ENCODE assay signal across 16 mouse cellular contexts in the genomic region with DNA sequence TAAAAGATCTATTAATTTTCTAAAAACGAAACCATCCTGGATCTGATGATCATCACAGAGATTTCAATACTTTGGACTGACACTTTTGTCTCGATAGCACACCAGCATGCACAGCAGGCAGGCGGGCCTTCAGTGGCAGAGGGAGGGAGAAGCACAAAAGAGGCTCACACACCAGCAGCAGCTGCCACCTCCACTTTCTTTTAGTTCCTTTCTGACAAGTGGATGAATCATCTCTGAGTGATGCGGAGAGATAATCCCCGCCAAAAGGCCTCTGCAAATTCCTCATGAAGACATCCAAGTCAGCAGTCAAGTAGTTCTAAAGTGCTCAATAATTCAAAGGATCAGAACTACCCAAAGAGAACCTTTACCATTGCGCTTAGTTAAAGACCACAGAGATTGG. TPM values are rescaled to one million over a fixed set of nuclear protein-coding genes. Genes with fewer than 3 reads are reported as not detected.
A peak's percentile ranks its signal among the peaks of the same experiment; 100 is the strongest.
DNase-seq lines count a peak whose midpoint lies in the region; ATAC-seq and TF ChIP-seq lines count a peak whose summit lies in the region.
"Had no signal": no experiment of that assay in that cellular context is flagged by ENCODE, and none has a peak within 500 bp of the region (broad histone marks: within the 10 kb centered on the region; RNA-seq: fewer than 3 reads in every experiment).

No protein-coding gene starts in this region.

- in situ Hi-C loops in Patski (cut with MboI; ENCODE audit: low pct_unique_long_range_greater_than_20kb), result no loop called here

- H3K36me3 ChIP-seq in midbrain, embryonic 10.5 days, result peaks cover 50% of the 10 kb centered on the region
- peaks cover 25% of the 10 kb centered on the region for H3K36me3 ChIP-seq in midbrain, postnatal 0 days (ENCODE audit: insufficient read depth, low read length)
- H3K36me3 ChIP-seq in hindbrain, embryonic 12.5 days, result peaks cover 30% of the 10 kb centered on the region
- H3K36me3 ChIP-seq in neural tube, embryonic 13.5 days, result peaks cover 24% of the 10 kb centered on the region

- POLR2A ChIA-PET in Patski (lab: Charles Lee), result no interaction called here

- no peak for DNase-seq in midbrain, embryonic 10.5 days (ENCODE audit: low spot score)
- DNase-seq in midbrain, postnatal 0 days (ENCODE audit: low spot score), result no peak
- no peak for DNase-seq in Patski (ENCODE audit: low read depth, low spot score)
- DNase-seq in adrenal gland, postnatal 4 days (ENCODE audit: low spot score in 2 of 2), result no peak
- no peak for DNase-seq in gastrocnemius, adult 18-20 months (ENCODE audit: low spot score)
- DNase-seq: cerebellum, postnatal 10 days; gastrocnemius, postnatal 14 days had no signal

- H3K4me1 ChIP-seq in midbrain, embryonic 10.5 days, result peaks cover 78% of the 10 kb centered on the region
- peaks cover 12% of the 10 kb centered on the region for H3K4me1 ChIP-seq in midbrain, postnatal 0 days (ENCODE audit: insufficient read depth, low read length)
- peaks cover 62% of the 10 kb centered on the region for H3K4me1 ChIP-seq in hindbrain, embryonic 12.5 days
- H3K4me1 ChIP-seq in neural tube, embryonic 13.5 days (replicated peaks), result peaks cover 85% of the 10 kb centered on the region

- H3K4me3 ChIP-seq in midbrain, embryonic 10.5 days, result no peak overlapping the region
- no peak overlapping the region for H3K4me3 ChIP-seq in midbrain, postnatal 0 days (ENCODE audit: low read depth, low read length)
- H3K4me3 ChIP-seq in hindbrain, embryonic 12.5 days, result no peak overlapping the region
- H3K4me3 ChIP-seq in neural tube, embryonic 13.5 days, result no peak overlapping the region
- H3K4me3 ChIP-seq: embryonic facial prominence, embryonic 13.5 days; heart, embryonic 15.5 days; limb, embryonic 13.5 days; lung, embryonic 15.5 days had no signal

- H3K27ac ChIP-seq in midbrain, embryonic 10.5 days (replicated peaks), result peak overlapping the region; percentile 70
- no peak overlapping the region for H3K27ac ChIP-seq in midbrain, postnatal 0 days (ENCODE audit: low read depth, low read length)
- H3K27ac ChIP-seq in hindbrain, embryonic 12.5 days, result peak overlapping the region; percentile 67
- peak overlapping the region; percentile 82 for H3K27ac ChIP-seq in neural tube, embryonic 13.5 days (replicated peaks)
- H3K27ac ChIP-seq: embryonic facial prominence, embryonic 13.5 days; heart, embryonic 15.5 days; lung, embryonic 15.5 days; stomach, postnatal 0 days had no signal

- 60% methylated on average over 6 of the region's 6 CpGs for WGBS in midbrain, embryonic 10.5 days
- WGBS in midbrain, postnatal 0 days, result 29% methylated on average over 6 of the region's 6 CpGs
- WGBS in hindbrain, embryonic 12.5 days, result 40% methylated on average over 6 of the region's 6 CpGs
- WGBS in neural tube, embryonic 13.5 days, result 43% methylated on average over 6 of the region's 6 CpGs

- no peak overlapping the region; the same call in 1 of the 2 replicates for H3K9ac ChIP-seq in midbrain, postnatal 0 days (replicated peaks; ENCODE audit: low read length, poor library complexity, severe bottlenecking)
- H3K9ac ChIP-seq in hindbrain, embryonic 12.5 days, result no peak overlapping the region
- peak overlapping the region; percentile 14; the same call in 1 of the 2 replicates for H3K9ac ChIP-seq in neural tube, embryonic 13.5 days
- H3K9ac ChIP-seq: embryonic facial prominence, embryonic 13.5 days; heart, embryonic 15.5 days; limb, embryonic 13.5 days; lung, embryonic 15.5 days had no signal

- no peak for ATAC-seq in midbrain, postnatal 0 days (ENCODE audit: low FRiP score)
- peak; percentile 80 for ATAC-seq in Patski
- no peak for ATAC-seq in hindbrain, embryonic 12.5 days (ENCODE audit: low FRiP score)
- ATAC-seq in neural tube, embryonic 13.5 days (ENCODE audit: low read depth), result no peak
- ATAC-seq in megakaryocyte-erythroid progenitor cell, adult 5-6 weeks (replicated peaks; ENCODE audit: low FRiP score, low TSS enrichment, poor library complexity, severe bottlenecking), result no peak
- ATAC-seq: intestine, embryonic 16.5 days had no signal

- no peak overlapping the region for H3K4me2 ChIP-seq in midbrain, postnatal 0 days (ENCODE audit: low read depth, low read length, poor library complexity, severe bottlenecking)
- H3K4me2 ChIP-seq in hindbrain, embryonic 12.5 days (replicated peaks), result no peak overlapping the region
- H3K4me2 ChIP-seq in neural tube, embryonic 13.5 days, result no peak overlapping the region; the same call in 1 of the 2 replicates
- H3K4me2 ChIP-seq: embryonic facial prominence, embryonic 13.5 days; heart, embryonic 15.5 days; limb, embryonic 13.5 days; lung, embryonic 15.5 days had no signal

- no peaks in the 10 kb centered on the region for H3K27me3 ChIP-seq in midbrain, embryonic 10.5 days (ENCODE audit: low read depth, poor library complexity, severe bottlenecking)
- no peaks in the 10 kb centered on the region for H3K27me3 ChIP-seq in midbrain, postnatal 0 days (ENCODE audit: insufficient read depth, low read length)
- H3K27me3 ChIP-seq in Patski, result no peaks in the 10 kb centered on the region
- no peaks in the 10 kb centered on the region for H3K27me3 ChIP-seq in hindbrain, embryonic 12.5 days
- no peaks in the 10 kb centered on the region for H3K27me3 ChIP-seq in neural tube, embryonic 13.5 days
- H3K27me3 ChIP-seq: embryonic facial prominence, embryonic 13.5 days; heart, embryonic 15.5 days; limb, embryonic 13.5 days; lung, embryonic 15.5 days had no signal

- CTCF ChIA-PET in Patski (lab: Charles Lee), result interaction anchor here (0.9 to 5.0 kb wide), 3 partner anchors 10 to 75 kb away, joined by 3 to 26 read pairs (median 3); no protein-coding TSS in a partner anchor

- no peaks in the 10 kb centered on the region for H3K9me3 ChIP-seq in midbrain, embryonic 10.5 days (replicated peaks)
- no peaks in the 10 kb centered on the region for H3K9me3 ChIP-seq in midbrain, postnatal 0 days (ENCODE audit: low read length)
- H3K9me3 ChIP-seq in hindbrain, embryonic 12.5 days (replicated peaks), result no peaks in the 10 kb centered on the region
- no peaks in the 10 kb centered on the region for H3K9me3 ChIP-seq in neural tube, embryonic 13.5 days
- H3K9me3 ChIP-seq: embryonic facial prominence, embryonic 13.5 days; heart, embryonic 15.5 days; limb, embryonic 13.5 days; lung, embryonic 15.5 days had no signal

- TF ChIP-seq CTCF in midbrain, postnatal 0 days (IDR thresholded peaks at IDR 0.05), result no peak
- TF ChIP-seq CTCF in Patski (IDR thresholded peaks at IDR 0.05), result no peak

RNA-seq across cellular contexts. Expression of gene Tesc, which starts 51.8 kb away (rescaled TPM):
- polyA plus RNA-seq in midbrain, embryonic 10.5 days (2016; fragmentation: Nextera tagmentation; extraction: Ambion mirVana), result 0.82 and 0.90 TPM in 2 replicates
- 3.6 and 4.7 TPM in 2 replicates for total RNA-seq in midbrain, postnatal 0 days (2014; rRNA removed)
- polyA plus RNA-seq in midbrain, postnatal 0 days (2015; fragmentation: Nextera tagmentation; extraction: Ambion mirVana), result 5.5 and 8.2 TPM in 2 replicates
- polyA plus RNA-seq in Patski (2021), result 29.5 TPM
- polyA plus RNA-seq in hindbrain, embryonic 12.5 days (2016; fragmentation: Nextera tagmentation; extraction: Ambion mirVana), result 0.53 and 0.56 TPM in 2 replicates
- polyA plus RNA-seq in neural tube, embryonic 13.5 days (2015; fragmentation: Nextera tagmentation; extraction: Ambion mirVana), result 1.8 and 2.1 TPM in 2 replicates
- not detected in 2 replicates for total RNA-seq in megakaryocyte-erythroid progenitor cell, adult 5-6 weeks (2014; fragmentation: Nextera tagmentation)
- not detected in 2 replicates for total RNA-seq in megakaryocyte-erythroid progenitor cell, adult 5-6 weeks (2017)
- 10 to 100 TPM; 53.7 to 60.8 TPM for total RNA-seq in adrenal gland, postnatal 4 days (2021)
- under 1 TPM; 0.37 to 0.81 TPM for total RNA-seq in gastrocnemius, adult 18-20 months (2021)
